Mouse (Mus musculus): ENCODE data around the gene Rhox4a2.
"Not testable (repeated sequence)": the region's sequence is repeated elsewhere in the genome, so short reads cannot be mapped to it uniquely, and the experiment has no call there.

Gene Rhox4a2

DNA sequence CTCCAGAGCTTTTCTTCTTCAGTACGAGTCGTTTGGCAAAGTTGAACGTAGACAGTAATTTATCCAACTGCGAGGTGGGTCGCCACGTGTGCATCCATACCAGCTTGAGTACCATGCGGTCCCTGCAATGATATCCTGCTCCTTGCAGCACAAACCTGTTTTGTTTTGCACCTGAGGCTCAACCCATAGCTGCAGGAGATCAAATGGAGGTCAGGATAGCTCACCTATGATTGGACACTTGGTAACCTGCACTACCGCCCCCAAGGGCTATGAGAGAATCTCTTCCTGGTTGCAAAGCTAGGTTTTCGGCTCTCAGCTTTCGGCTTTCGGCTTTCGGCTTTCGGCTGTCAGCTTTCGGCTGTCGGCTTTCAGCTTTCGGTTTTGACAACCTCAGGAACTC lies at the start of gene Rhox4a2:
Gene Rhox4a2 (plus strand): TSS at position 301 of the 400 bp plus-strand sequence.
- DNase-seq = not testable (repeated sequence)

DNA sequence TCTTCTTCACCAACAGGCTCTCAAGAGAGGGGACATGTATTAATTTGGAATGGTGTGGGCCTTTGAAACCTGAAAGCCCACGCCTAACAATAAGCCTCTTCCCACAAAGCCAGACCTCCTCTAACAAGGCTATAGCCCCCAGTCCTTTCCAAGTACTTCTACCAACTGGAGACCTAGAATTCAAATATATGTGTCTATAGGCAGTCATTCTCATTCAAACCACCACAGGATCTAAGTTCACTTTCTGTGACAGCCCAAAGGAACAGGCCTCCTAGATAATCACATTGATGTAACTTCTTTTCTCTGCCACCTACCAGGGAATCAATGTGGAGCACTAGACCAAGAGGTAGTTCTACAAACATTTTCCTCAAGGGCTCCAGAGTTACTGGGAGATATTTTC lies 10.9 kb upstream of the Rhox4a2 start, which contains the start of gene Rhox3a2:
Gene Rhox3a2 (plus strand): TSS at position 301 of the 400 bp plus-strand sequence.
- DNase-seq = not testable (repeated sequence)

DNA sequence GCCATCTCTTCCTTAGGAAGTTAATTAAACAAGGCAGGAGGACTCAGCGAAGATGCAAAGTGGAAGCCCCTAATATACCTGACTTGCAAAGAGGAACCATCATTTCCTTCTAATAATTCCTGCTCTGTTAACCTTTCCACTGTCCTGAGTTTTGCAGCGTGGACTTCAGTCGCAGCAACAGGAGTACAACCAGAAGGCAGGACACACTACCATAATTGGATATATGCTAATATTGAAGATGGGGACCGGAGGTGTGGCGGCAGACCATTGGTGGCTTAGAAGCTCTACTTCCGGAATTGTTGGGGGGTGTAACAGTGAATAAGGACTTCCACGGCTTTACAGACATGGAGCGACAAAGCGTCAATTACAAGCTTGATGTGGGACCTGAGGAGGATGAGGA lies 21.1 kb downstream of the Rhox4a2 start, which contains the start of gene Rhox2b:
Gene Rhox2b (plus strand): TSS at position 301 of the 400 bp plus-strand sequence.
- DNase-seq = not testable (repeated sequence)

- not testable (repeated sequence) for DNase-seq
Observed at GRCm38 (mm10) chrX:37432194-37432593, 41.5 kb downstream of the Rhox4a2 start, which contains the start of gene Rhox4b. Gene Rhox4b, plus strand, starts transcription at chrX:37432494.

Data from right cerebral cortex, adult 18-20 months (tissue).